Mouse (Mus musculus): ENCODE measurements around the gene Fbxl7.

Gene Fbxl7

DNA sequence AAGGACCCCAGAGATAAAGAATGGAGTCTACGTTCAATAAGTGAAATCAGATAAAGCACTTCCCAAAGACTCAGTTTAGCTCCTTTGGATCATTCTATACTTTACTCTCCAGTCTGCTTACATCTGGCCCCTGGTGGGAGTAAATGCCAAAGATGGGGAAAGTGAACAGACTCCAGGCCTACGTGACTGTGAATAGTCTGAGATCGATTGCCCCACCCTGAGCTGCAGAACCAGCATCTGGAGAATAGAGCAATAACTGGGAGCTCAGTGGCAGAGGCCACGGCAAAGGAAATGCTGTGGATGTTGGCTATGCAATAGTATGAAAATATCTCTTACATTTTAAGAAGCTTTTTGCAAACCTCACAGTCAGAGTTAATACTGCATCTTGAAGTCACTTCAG lies 394.4 kb downstream of the Fbxl7 start:
- in situ Hi-C loops (cut with MboI, MseI), result no loop called here

Measured in regulatory T cell (primary cell).